Comparison of ENCODE assay signal across 13 mouse cellular contexts in genomic region chr10:45850625-45851024, GRCm38 (mm10).
DNase-seq lines count a peak whose midpoint lies in the region; ATAC-seq and TF ChIP-seq lines count a peak whose summit lies in the region.
"Had no signal": no experiment of that assay in that cellular context is flagged by ENCODE, and none has a peak within 500 bp of the region (broad histone marks: within the 10 kb centered on the region; RNA-seq: fewer than 3 reads in every experiment).

No protein-coding gene starts in this region.

- peak; percentile 73 for ATAC-seq in frontal cortex, adult (ENCODE audit: low TSS enrichment)

- no peak for TF ChIP-seq CTCF in layer of hippocampus, adult 2 months (conservative IDR thresholded peaks at IDR 0.05)
- TF ChIP-seq CTCF in brain, embryonic 14.5 days (IDR thresholded peaks at IDR 0.05; ENCODE audit: borderline replicate concordance, extremely low read depth, insufficient read depth, insufficient read length): no peak

- no peak overlapping the region for H3K4me3 ChIP-seq in layer of hippocampus, adult 2 months
- H3K4me3 ChIP-seq: embryonic facial prominence, embryonic 13.5 days; hindbrain, embryonic 10.5 days; limb, embryonic 10.5 days had no signal

- peak overlapping the region; percentile 43; the same call in 1 of the 2 replicates for H3K27ac ChIP-seq in layer of hippocampus, adult 2 months
- H3K27ac ChIP-seq: embryonic facial prominence, embryonic 13.5 days; hindbrain, embryonic 10.5 days; limb, embryonic 10.5 days had no signal

- no peak for TF ChIP-seq POLR2A in brain, embryonic 14.5 days (IDR thresholded peaks at IDR 0.05; ENCODE audit: borderline replicate concordance, extremely low read depth, insufficient read depth, insufficient read length, poor library complexity, severe bottlenecking)

- DNase-seq in frontal cortex, postnatal 25 days (ENCODE audit: low spot score in 2 of 2): no peak
- DNase-seq in layer of hippocampus, adult 2 months (ENCODE audit: low spot score in 2 of 2): no peak
- DNase-seq in layer of hippocampus, postnatal 25 days (ENCODE audit: extremely low spot score in 1 of 2, low spot score in 1 of 2): no peak
- DNase-seq in brain, embryonic 14.5 days (ENCODE audit: low read depth): peak; percentile 66
- peak; percentile 39 for DNase-seq in kidney, postnatal 14 days
- DNase-seq in urinary bladder, postnatal 4 days (ENCODE audit: low spot score in 2 of 2): no peak
- DNase-seq in retina, postnatal 1 day: no peak
- DNase-seq: cerebellum, postnatal 25 days; lung, embryonic 14.5 days had no signal

Comparison
In these comparisons a context has a peak if more than half of its experiments do, and no peak if none do; other contexts are left out.
1. DNase-seq: peak in brain, embryonic 14.5 days (single experiment) and kidney, postnatal 14 days (single experiment); none in frontal cortex, postnatal 25 days (0 of 2), layer of hippocampus, adult 2 months (0 of 2), layer of hippocampus, postnatal 25 days (0 of 2), urinary bladder, postnatal 4 days (0 of 2) and retina, postnatal 1 day (single experiment).